Mouse (Mus musculus): ENCODE results near the gene Paqr3.
A peak's percentile ranks its signal among the peaks of the same experiment; 100 is the strongest.

Paqr3 gene

DNA sequence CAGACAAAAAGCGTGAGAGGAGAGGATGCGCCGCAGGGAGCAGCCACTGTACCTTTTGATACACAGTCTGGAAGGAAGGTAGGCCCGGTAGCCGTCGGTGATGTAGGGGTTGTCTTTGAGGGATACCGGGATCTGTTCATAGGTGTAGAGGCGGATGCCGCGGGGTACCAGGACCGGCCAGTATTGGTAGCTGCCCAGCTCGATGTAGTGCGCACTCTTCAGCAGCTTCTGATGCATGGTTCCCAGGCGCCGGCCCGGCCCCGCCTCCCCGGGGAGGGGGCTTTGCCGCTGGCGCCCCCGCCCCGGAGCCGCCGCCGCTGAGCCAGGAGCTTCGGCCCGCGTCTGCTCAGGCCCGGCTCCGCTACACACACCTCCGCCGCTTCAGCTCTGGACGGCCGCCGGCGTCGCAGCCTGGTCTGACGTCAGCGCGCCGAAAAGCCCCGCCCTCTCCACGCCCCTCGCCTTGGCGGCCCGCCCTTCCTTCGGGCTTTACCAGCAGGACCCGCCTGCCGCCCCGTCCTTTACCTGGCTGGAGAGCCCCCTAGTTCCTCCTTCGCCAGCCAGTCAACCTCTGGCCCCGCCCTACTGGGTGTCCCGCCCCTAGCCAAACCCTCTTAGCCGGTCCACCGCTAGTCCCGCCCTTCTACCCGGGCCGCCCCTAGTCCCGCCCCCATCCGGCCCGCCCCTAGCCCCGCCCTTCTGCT is at the start of gene Paqr3:
Gene Paqr3 (minus strand): TSS at position 390 of the 704 bp plus-strand sequence.
- peak; percentile 98 for DNase-seq

DNA sequence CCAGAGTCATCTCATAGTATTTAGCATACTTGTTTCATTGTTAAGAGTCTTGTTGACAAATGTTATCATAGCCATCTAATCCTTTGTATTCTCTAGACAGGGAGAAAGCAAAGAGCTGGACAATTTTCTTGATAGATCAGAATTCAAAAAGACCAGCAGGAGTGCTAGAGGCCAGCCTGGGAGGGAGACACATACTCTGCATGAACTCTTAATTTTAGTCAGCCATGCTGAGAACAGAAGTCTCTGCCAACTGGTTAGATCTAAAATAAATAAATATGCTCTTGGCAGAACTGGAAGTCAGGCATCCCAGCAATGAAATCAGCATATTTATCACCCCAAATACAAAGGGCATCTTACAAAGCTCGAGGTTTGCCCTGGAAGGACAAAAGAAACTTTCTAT is 43.3 kb upstream of the Paqr3 start:
- DNase-seq: peak; percentile 21

DNA sequence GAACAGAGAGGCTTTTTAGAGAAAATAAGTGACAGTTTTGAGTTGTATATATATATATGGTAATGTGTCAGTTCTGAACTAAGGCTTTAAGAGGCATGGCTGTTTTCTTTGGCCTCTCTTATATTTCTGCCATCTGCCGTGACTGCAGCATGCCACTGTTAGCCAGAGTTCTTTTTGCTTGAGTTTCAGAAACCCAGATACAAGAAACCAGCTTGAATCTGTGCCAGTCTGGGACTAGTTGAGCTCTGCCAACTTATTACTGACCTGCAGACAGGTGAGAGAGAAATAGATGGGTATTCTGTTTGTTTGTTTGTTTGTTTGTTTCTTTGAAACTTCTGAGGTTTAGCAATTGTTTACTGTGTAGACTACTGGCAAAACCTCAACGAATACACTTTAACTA is 23.9 kb upstream of the Paqr3 start:
- DNase-seq: no peak

DNA sequence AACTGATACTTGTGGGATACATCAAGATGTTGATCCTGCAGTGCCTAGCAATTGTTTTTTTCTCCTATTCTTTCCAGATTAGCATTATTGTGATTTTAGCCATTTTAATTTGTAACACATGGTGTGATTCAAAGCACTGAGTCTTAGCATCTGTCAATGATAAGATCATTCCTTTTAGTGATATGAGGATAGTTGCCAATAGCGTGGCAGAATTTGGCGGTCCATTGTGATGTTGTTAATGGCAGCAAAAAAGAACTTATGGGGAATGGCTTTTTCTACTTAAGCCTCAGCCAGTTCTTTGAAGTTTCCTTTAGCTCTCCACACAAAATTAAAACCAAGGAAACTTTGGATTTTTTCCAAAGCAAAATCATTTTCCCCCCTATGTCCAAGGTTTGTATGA is 18.2 kb upstream of the Paqr3 start:
- no peak for DNase-seq

DNA sequence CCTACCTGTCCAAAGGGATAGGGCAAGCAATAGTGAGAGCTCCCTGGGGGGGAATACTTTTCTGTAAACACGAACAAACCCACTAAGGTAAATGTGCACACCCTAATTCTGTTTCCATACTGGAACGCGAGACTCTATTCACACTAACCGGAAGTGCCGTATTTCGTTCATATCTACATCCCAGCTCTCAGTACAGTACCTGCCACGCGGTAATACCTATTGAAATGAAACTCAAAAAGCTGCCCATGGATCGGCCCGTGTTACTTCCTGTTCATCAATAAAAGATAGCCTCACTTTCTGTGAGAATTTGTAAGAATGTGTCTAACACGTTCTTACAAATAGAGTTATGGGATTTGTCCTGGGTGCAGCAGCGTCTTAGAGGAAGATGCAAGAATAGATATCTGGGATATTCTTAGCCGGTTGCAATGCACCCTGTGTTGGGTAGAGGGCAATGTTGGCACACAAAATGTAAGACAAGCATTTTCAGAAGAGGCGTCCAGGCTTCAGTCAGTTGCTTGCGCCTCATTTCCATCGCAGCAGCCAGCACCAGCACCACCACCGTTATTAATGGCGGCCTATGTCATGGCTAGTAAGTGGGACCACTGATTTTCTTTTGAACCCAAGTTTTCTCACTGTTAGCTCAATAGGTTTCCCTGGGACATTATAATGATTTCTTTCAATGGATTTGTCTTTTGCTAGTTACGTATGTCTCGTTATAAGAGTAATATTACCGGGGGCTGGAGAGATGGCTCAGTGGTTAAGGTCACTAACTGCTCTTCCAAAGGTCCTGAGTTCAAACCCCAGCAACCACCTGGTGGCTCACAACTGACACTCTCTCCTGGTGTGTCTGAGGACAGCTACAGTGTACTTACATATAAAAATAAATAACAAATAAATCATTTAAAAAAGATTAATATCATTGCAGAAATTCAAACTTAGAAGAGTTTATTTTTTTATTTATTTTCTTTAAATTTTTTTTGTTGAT is 17.1 kb upstream of the Paqr3 start:
- DNase-seq: peak; percentile 73

DNA sequence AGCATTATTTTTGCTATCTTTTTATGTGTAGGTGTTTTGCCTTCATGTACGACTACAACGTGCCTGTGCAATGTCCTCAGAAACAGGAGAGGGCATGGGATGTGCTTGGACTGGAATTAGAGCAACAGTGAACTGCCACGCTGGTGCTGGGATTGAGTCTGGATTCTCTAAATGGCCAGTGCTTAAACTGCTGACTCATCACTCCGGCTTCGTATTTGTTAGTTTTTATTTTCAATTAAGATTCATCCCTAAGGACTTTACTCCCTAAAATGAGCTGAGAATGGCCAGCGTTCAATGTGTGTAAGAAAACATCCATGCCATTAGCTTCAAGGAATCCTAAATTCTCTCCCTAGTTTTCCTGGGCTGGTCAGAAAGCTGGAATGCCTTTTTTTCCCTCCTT is 15.9 kb upstream of the Paqr3 start:
- DNase-seq: no peak

DNA sequence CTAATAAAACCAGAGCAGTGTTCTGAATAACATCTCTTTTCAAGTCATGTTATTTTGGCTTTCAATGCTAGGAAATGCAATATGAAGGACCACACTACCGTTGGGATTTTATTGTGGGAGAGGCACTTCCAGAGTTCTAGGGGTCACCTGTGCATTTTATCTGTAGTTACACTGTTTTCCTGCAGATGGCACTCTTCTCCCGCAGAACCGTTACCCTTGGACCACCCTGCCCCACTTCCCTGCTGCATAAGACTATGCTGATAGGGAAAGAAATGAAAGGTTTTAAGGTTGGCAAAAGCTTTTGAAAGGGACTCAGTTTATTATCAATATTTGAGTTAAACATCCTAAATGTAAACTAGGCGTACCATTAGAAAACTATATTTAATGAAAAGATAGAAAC is 14.6 kb upstream of the Paqr3 start:
- peak; percentile 63 for DNase-seq

DNA sequence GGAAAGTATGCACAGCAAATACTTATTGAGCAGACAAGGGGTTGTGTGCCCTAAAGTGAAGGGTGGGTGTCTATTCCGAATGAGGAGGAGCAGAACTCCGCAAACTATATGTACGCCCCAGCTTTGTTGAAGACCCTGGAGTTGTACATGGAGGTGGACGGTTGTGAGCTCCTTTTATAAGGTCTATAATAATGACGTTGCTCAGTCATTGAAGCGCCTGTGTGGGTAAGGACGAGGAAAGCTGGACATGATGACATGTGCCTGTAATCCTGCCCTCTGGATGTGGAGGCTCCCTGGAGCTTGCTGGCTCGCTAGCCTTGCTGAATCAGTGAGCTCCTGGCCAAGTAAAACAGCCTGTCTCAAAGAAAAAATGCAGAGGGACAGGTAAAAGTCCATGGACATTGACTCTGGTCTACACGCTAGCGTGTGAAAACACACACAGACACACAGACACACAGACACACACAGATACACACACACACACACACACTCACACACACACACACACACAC is 14.1 kb upstream of the Paqr3 start:
- DNase-seq: no peak

DNA sequence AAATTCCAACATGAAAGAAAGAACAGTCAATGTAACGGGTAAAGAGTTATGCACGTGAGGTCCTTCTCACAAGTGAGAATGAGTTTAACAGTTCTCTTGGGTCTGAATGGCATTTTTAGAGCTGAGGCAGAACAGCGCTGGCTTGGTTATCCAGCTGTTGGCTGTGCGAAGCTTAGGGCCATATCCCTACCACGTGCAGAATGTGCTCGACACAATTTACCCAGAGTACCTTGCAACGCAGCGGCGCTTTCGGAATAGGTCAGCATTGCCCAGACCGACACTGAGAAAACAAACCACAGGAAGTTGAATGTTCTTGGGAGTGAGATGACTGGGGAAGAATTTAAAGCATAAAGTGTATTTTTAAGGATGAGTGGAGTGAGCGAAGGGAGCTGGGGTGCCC is 13.6 kb upstream of the Paqr3 start:
- no peak for DNase-seq

DNA sequence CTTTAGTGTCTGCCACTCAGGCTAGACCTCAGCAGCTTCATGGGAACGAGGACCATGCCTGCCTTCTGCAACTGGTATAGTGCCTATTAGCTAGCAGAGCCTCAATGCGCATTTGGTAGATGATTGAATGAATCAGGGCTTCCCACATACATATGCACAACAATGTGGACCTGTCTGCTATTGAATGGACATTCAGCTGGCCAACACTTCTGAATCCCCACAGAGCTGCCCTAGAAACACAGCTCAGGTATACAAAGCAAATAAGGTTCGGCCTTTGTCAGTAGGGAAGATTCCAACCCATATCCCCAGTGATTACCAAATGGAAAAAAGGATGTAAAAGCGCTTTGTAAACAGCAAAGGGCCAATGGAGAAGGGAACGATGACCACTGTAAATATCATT is 699 bp downstream of the Paqr3 start:
- no peak for DNase-seq

DNA sequence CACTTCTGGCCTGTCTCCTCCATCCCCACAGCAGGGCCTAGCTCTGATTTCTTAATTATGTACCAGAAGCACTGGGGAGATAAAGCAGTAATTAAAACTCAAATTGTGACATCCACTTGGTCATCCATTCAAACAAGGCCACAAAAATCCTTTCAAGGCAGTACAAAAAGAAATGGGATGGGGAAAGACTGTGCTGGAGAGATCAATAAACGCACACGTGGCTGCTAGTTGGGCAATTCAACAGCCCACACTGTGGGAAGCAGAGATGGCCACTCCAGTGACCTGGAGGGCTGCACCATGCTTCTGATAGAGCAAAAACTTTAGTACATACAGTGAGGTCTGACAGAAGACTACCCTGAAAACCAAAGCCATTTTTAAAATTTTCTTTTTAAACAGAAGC is 1.3 kb downstream of the Paqr3 start:
- no peak for DNase-seq

DNA sequence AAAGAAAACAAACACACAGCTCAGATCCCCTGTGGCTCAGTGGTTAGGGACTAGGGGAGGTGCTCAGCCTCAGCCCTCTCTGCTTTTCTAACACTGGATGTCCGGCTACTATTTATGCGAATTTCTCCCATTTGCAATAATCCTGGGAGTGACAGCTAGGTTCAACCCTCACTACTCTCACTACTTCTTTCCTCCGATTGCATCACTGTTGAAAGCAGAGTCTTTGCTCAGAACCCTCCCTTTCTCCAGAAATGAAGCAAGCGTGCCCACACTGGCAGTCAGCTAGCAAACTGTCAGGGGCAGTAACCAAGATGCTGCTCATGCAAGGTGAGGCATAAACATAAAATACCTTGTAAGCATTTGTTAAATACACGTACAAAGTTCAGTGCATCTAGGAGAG is 3.1 kb downstream of the Paqr3 start:
- DNase-seq: no peak

DNA sequence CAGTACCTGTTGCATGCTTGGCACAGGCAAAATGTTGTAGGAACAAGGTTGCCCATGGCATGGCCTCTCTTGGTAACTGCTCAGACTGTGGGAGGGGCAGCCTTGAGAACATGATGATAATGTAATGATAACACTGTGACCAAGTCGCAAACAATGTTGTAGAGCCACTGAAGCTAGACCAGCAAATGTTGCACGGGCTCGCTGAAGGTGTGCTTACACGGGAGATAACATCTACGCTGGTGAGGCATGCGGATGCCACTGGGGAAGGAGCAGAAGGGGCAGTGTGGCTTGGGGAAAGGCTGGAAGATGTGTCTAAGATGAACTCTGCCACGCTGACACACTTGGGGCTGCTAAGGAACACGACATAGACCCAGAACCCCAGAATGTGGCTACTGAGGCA is 11.4 kb downstream of the Paqr3 start:
- DNase-seq: no peak

DNA sequence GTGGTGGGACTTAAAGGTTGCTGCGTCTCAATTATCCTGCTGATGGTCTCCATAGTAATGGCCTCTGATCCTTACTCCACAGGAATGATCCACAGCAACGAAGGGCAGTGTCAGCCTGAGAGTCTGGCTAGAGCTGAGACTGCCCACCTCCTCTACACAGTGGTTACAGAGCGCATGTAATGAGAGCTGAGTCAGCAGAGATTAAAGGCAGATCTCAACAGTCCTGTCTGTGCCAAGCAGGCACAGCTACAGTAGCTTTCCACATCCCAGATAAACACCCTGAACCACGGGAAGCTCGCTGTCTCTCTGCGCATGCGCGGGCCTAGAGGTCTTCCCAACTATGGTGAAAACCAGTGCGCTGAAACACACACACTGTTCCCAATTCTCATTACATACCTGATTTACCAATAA is 13.8 kb downstream of the Paqr3 start:
- DNase-seq: no peak

DNA sequence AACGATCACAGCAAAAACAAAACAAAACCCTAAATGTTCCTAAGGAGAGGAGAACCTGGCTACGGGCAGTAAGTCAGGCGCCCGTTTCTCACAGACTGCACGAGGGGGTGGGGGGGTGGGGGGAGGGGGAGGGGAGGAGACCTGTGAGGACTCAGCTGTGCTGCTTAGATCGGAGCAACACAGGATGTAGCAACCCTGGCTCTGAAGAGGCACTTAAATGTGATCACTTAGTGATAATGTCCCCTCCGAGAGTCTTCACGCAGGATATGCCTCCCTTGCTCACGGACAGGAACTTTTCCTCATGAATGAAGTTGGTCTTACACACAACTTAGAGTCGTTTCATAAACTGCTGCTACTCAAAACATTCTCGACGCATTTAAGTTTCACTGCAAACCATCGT is 16.1 kb downstream of the Paqr3 start:
- DNase-seq: no peak

DNA sequence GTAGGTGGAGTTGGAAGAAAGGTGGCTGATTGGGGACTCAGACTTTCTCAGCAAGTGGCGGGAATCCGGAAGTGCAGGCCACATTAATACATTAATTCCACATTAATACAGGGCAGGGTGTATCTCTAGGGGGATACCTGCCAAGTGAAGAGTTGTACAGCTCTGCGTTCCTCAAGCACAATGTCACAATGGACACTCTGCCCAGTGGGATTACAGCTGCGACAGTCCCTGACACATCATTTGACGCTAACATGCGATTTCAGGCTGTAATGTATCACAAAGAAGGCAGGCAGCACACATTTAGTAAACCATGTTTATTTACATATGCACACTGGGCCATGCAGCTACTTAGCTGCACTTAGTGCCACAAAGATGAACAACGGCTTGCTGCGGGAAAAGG is 18.4 kb downstream of the Paqr3 start:
- DNase-seq: no peak

DNA sequence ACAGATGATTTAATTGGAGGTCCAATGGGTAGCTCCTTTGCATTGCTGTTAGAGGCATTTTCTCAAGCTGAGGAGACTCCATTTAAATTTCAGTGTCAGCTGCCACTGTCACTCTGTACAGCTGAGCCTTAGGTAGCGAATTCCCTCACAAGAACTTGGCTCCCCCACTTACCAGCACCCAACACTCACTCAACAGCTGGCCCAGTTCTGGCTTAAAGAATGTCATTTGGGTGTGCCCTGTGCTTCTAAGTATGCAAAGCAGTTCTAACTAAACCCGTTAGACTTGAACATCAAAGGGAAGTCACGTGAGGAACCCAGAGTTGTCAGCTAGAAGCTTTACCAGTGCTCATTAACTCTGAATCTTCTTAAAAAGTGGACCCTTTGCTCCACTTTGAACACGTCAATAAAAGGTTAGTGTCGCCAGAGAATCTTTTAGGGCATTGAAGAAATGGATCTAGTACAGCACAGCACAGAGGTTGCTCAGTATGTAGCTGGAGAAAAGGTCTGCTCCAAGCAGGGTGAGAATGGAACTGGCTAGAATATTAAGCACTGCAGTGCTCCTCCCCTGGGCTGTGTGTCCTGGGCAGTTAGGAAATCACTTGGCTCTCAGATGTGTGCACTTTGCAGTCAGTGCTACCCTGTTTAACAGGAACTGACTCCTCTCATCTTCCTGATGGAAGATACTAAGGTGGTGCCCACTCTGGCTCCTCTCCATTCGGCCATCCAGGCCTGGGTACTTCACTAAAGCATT is 21.2 kb downstream of the Paqr3 start:
- DNase-seq: peak; percentile 69

DNA sequence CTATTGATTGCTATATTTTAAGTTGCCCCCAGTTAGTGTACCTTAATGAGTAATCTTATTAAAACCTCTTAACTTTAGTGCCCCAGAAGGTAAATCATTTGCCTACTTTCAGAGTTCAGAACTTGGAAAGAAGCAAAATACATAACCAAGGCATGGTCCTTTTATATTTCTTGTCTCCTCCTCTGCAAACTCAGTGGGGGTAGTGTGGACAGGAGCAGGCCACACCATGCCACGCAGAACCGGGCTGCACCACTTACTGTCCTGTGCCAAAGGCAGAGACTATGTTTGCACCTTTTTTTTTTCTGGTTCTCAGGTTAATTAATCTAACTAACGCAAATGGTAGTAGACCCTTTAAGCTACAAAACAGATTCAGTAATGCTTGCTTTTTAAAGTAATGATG is 22.0 kb downstream of the Paqr3 start:
- DNase-seq: no peak

DNA sequence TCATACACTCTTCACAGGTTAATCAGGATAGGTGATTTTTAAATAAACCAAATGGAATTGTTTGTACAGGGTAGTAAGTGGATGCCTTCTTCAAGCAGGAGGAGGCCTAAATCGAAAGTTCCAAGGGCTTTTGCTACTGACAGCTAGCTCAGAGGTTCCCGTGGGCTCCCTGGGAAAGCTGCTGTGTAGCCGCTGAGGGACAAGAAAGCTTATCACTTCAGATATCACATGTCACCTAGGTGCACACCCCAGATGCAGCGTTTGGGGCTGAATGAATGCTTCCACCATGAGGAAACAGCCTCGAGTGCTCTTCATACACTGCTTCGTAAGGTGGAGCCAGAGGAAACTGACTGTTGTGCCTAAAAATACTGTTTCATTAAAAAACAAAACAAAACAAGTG is 23.2 kb downstream of the Paqr3 start:
- DNase-seq: no peak

DNA sequence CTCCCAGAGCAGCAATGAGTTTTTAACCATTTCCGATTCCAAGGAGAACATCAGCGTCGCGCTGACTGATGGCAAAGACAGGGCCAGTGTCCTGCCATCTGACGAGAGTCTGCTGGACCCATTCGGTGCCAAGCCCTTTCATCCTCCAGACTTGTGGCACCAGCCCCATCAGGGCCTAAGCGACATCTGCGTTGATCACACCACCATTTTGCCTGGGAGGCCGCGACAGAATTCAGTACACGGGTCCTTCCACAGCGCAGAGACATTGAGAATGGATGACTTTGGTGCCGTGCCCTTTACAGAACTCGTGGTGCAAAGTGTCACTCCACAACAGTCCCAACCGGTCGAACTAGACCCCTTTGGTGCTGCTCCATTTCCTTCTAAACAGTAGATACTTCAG is 23.6 kb downstream of the Paqr3 start:
- peak; percentile 13 for DNase-seq

DNA sequence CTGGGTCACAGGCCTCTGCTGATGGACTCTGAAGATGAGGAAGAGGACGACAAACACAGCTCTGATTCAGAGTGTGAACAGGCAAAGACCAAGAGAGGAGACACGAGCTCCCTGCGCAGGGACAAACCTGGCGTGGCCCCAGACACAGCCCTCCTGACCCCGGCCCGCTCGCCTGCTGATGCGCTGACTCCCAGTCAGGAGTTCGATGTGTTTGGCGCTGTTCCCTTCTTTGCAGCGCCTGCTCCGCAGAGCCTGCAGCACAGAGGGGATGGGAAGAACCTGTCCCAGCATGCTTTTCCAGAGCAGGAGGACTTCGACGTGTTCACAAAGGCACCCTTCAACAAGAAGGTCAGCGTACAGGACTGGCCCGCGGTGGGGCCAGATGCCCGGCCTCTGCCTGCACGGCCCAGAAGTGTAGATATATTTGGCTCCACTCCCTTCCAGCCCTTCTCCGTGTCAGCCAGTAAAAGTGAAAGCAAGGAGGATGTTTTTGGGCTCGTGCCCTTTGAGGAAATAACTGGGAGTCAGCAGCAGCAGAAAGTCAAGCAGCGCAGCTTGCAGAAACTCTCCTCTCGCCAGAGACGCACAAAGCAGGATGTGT is 24.3 kb downstream of the Paqr3 start:
- DNase-seq: peak; percentile 64

DNA sequence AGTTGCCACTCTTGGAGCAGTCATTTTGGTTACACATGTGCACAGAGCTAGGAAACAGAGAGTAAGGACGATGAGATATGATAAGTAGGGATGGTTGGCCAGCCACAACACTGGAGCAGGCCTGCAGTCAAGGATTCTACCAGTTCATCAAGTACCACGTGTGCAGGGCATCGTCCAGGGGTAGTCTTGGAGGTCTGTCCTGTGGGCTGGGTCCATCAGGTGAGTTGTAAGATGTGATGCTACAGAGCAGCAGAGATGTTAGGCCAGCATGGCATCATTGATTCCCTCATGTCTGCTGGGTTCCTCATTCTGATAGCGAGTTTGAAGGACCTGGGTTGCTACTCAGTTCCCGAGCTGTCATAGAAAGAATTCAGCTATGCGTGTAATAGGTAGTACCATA is 26.3 kb downstream of the Paqr3 start:
- DNase-seq: no peak

DNA sequence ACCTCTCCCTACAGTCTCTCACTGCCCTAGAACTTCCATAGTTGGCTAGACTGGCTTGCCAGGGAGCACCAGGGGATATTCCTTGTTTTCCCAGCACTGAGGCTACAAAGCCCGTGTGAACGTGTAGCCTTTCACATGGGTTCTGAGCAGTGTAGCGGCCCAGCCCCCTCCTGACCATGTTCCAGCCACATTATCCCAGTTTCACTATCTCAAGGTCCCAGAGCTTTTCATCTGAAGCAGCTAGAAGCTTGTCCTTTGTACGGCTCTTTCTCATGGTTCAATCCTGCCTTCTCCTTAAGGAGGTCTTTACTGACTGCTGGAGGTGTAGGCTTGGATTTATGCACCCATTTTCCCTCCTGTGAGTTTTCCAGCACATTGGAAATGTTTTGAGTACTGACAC is 26.9 kb downstream of the Paqr3 start:
- no peak for DNase-seq
